Mouse (Mus musculus) hindbrain, embryonic 15.5 days (tissue): ENCODE results near the gene G3bp2. TPM values are rescaled to one million over a fixed set of nuclear protein-coding genes. Genes with fewer than 3 reads are reported as not detected.

Experiments
- ATAC-seq: fragments of 200-750 bp; cut with Nextera tagmentation; 2 replicates; pipeline ENCODE4 v1.8.0; 2017; ENCODE audit warnings: low read depth, moderate number of reproducible peaks, moderate TSS enrichment; ENCODE audit not compliant: low FRiP score
- H3K27ac ChIP-seq: fragments of 300-500 bp; sonication (generic); replicated peaks from 2 replicates; pipeline ENCODE4 v1.5.1; 2015; ENCODE audit warnings: mild to moderate bottlenecking, inconsistent platforms
- H3K27me3 ChIP-seq: fragments of 300-500 bp; sonication (generic); 2 replicates; pipeline ENCODE4 v1.6.1; 2015; ENCODE audit warnings: control low read depth, inconsistent platforms
- H3K36me3 ChIP-seq: fragments of 300-500 bp; sonication (generic); 2 replicates; pipeline ENCODE4 v1.6.1; 2015; ENCODE audit warnings: control low read depth, inconsistent platforms
- H3K4me1 ChIP-seq: fragments of 300-500 bp; sonication (generic); replicated peaks from 2 replicates; pipeline ENCODE4 v1.6.1; 2015; ENCODE audit warnings: control low read depth, inconsistent platforms
- H3K4me2 ChIP-seq: fragments of 300-500 bp; sonication (generic); 2 replicates; pipeline ENCODE4 v1.6.1; 2015; ENCODE audit warnings: moderate library complexity, mild to moderate bottlenecking, inconsistent platforms
- H3K4me3 ChIP-seq: fragments of 300-500 bp; sonication (generic); 2 replicates; pipeline ENCODE4 v1.5.1; 2015; ENCODE audit warnings: mild to moderate bottlenecking, inconsistent platforms
- H3K9ac ChIP-seq: fragments of 300-500 bp; sonication (generic); 2 replicates; pipeline ENCODE4 v1.6.1; 2015; ENCODE audit warnings: inconsistent platforms
- H3K9me3 ChIP-seq: fragments of 300-500 bp; sonication (generic); 2 replicates; pipeline ENCODE4 v1.6.1; 2016; ENCODE audit warnings: control low read depth, inconsistent platforms
- WGBS: fragments of 180-500 bp; shearing (Covaris S2); methylation state at CpG from one replicate; pipeline ENCODE4 v1.1.7; 2015; 5-methylcytosine and 5-hydroxymethylcytosine counted together
- polyA plus RNA-seq: library from polyadenylated mRNA; unstranded; fragments of >200 nt; fragmentation: Nextera tagmentation; extraction: Ambion mirVana; gene quantifications from 2 replicates; pipeline ENCODE4 v1.2.1, GENCODE M21; 2015

The G3bp2 gene
- polyA plus RNA-seq, 1 experiment from 2014 or later: 337 TPM

DNA sequence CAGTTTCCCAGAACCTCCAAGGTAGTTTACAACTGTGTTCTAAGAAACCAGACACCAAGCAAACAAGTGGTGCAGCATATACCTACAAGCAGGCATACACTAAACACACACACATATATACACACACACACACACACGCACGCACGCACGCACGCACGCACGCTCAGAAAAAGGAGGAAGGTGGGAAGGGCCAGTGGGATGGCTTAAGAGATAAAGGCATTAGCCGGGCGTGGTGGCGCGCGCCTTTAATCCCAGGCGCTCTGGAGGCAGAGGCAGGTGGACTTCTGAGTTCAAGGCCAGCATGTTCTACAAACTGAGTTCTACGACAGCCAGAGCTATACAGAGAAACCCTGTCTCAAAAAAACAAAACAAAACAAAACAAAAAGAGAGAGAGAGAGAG lies 9.5 kb downstream of the G3bp2 start:
- no peaks in the 10 kb centered on the region for H3K27me3 ChIP-seq
- H3K4me1 ChIP-seq: peaks cover under 1% of the 10 kb centered on the region
- H3K9me3 ChIP-seq: no peaks in the 10 kb centered on the region
- no peak overlapping the region for H3K4me3 ChIP-seq
- no peak overlapping the region for H3K27ac ChIP-seq
- no peak for ATAC-seq
- peaks cover 14% of the 10 kb centered on the region for H3K36me3 ChIP-seq
- no peak overlapping the region for H3K9ac ChIP-seq
- WGBS: 95% methylated on average over 14 of the region's 14 CpGs
- no peak overlapping the region for H3K4me2 ChIP-seq

DNA sequence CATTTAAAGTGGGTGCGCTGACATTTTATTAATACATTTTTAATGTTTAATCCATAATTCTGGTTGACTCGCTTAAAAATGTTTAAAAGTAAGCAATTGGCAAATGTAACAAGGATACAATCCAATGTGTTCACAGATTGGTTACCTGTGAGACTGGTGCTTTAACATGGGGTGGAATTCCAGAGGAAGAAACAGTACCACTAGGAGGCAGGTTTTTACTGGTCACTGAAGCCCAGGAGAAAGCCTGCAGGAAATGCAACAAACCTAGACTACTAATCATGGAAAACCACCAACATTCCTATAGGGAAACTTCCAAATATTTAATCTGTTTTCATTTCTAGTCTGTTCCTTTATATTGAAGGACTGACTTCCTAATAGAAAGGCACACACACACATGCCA lies 20.3 kb downstream of the G3bp2 start:
- Histone ChIP-seq H3K36me3 (peaks cover 53% of the 10 kb centered on the region), H3K27ac (no peak overlapping the region), H3K4me1 (no peaks in the 10 kb centered on the region), H3K27me3 (no peaks in the 10 kb centered on the region), H3K4me2 (no peak overlapping the region), H3K4me3 (no peak overlapping the region), H3K9ac (no peak overlapping the region), H3K9me3 (no peaks in the 10 kb centered on the region)
- 95% methylated on average over 2 of the region's 2 CpGs for WGBS
- no peak for ATAC-seq

DNA sequence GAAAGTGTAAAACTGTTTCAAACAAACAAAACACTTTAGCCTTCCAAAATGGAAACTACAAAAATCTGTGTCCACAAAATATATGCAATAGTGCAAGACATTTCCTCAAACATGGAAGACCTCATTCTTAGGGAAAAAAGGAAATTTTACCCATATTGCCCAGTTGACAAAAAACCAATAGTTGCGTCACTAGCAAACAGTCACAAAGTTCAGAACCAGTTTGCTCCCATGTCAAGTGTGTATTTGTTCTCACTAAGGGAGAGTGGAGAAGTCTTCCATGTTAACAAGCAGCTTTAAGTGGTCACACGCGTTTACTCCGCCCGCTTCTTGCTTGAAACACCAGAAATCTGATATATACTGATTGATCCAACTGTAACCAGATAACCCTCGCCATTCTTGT lies 30.7 kb downstream of the G3bp2 start:
- no peaks in the 10 kb centered on the region for H3K27me3 ChIP-seq
- 96% methylated on average over 6 of the region's 6 CpGs for WGBS
- H3K9ac ChIP-seq: no peak overlapping the region
- H3K27ac ChIP-seq: no peak overlapping the region
- ATAC-seq: no peak
- H3K36me3 ChIP-seq: peaks cover 56% of the 10 kb centered on the region
- H3K4me1 ChIP-seq: no peaks in the 10 kb centered on the region
- H3K4me3 ChIP-seq: no peak overlapping the region
- H3K9me3 ChIP-seq: no peaks in the 10 kb centered on the region
- no peak overlapping the region for H3K4me2 ChIP-seq

DNA sequence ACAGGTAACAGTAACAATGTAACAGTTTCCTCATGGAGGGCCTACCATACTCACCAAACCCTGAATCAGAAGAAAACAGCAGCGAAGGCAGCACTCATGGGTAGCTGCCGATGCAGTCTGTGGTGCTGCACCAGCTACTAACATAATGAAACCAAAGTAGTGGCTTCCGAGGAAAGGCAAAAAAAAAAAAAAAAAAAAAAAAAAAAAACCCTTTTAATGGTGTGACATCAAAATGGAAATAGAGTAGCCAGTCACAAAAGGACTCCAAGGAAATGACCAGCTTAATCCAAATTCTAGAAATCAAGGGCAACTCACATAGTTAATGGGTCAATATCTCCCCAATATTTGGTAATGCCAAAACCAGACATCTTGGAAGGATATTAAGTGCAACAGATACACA lies 33.1 kb downstream of the G3bp2 start:
- Histone ChIP-seq H3K9ac (no peak overlapping the region), H3K4me2 (no peak overlapping the region), H3K4me3 (no peak overlapping the region), H3K36me3 (peaks cover 37% of the 10 kb centered on the region), H3K4me1 (no peaks in the 10 kb centered on the region), H3K27me3 (no peaks in the 10 kb centered on the region), H3K9me3 (no peaks in the 10 kb centered on the region), H3K27ac (no peak overlapping the region)
- 90% methylated on average over 3 of the region's 3 CpGs for WGBS
- ATAC-seq: no peak

DNA sequence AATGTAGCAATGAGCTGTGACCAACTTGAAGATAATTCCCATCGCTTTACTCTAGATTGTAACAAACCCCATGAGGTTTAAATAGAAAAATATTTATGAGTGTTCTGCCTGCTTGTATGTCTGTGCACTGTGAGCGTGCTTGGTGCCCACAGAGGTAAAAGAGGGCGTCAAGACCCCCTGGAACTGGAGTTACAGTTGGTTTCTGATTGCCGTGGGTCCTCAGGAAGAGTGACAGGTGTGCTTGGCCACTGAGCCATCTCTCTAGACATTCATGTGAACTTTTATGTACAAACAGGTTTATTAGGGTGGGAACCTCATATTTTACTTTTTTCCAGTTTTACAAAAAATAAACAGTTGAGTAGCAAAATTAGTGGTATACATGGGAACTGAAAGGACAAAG lies 39.7 kb downstream of the G3bp2 start, which contains the start of gene Cdkl2:
Gene Cdkl2 (minus strand): TSS at position 101 of the 400 bp plus-strand sequence.
- peak within 1 kb of the TSS; percentile 41 for H3K9ac ChIP-seq
- H3K4me2 ChIP-seq: peak within 1 kb of the TSS; percentile 66
- peak within 1 kb of the TSS; percentile 52 for H3K4me3 ChIP-seq
- no peaks in the 10 kb centered on the region for H3K36me3 ChIP-seq
- 0 out of 2 replicates have a peak, but pooled peaks cover 6% of the 10 kb centered on the region for H3K27me3 ChIP-seq
- no peak for ATAC-seq
- H3K27ac ChIP-seq: peak within 1 kb of the TSS; percentile 69
- 0 out of 2 replicates have a peak, but pooled peaks cover 7% of the 10 kb centered on the region for H3K4me1 ChIP-seq
- WGBS: 74% methylated on average over 4 of the region's 4 CpGs
- no peaks in the 10 kb centered on the region for H3K9me3 ChIP-seq

DNA sequence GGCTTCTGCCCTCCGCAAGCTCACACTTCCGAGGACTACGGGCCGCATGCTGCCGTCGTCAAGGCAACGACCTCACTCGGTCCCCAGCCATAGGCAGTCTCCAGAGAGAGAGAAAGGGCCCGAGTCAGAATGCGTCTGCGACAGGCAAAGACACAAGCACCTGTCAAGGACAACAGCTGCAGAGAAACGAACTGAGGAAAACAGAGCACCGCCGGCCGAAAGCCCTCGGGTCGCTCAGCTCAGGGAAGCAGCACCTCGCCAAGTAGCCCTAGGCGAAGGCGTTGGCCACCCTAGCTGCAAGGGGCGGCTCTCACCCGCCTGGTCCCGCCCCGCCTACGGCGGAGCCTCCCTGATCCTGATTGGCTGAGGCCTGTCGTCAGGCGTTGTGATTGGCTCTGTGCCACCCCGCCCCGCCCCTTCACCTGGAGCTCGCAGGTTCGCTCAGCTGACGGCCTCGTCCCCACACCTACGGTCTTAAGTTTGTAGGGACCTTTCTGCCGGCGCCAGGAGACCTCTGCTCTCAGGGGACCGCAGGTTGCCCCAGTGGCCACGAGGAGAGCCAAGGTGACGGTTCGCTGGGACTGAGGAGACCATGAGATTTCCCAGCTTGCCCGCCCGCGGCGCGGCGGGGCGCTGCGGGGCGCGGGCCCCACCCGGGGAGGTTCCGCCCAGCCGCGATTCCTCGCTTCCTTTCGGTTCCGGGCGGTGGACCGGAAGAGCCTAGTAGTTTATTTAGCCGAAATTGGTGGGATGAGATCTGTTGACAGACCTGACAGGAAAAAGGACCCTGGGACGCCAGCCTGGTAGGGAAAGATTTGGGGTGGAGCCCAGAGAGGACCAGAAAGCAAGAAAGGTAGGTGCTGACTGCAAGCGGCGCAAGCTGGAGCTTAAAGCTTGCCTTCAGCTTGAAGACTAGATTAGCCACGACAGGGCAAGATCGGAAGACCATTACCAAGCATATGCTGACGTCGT lies 40.9 kb downstream of the G3bp2 start:
- peak overlapping the region; percentile 69 for H3K27ac ChIP-seq
- H3K27me3 ChIP-seq: 0 out of 2 replicates have a peak, but pooled peaks cover 6% of the 10 kb centered on the region
- peak overlapping the region; percentile 66 for H3K4me2 ChIP-seq
- under 1% methylated on average over 67 of the region's 68 CpGs for WGBS
- peak overlapping the region; percentile 52 for H3K4me3 ChIP-seq
- H3K36me3 ChIP-seq: no peaks in the 10 kb centered on the region
- ATAC-seq: peak; percentile 99
- peak overlapping the region; percentile 41 for H3K9ac ChIP-seq
- H3K9me3 ChIP-seq: no peaks in the 10 kb centered on the region
- 0 out of 2 replicates have a peak, but pooled peaks cover 7% of the 10 kb centered on the region for H3K4me1 ChIP-seq

DNA sequence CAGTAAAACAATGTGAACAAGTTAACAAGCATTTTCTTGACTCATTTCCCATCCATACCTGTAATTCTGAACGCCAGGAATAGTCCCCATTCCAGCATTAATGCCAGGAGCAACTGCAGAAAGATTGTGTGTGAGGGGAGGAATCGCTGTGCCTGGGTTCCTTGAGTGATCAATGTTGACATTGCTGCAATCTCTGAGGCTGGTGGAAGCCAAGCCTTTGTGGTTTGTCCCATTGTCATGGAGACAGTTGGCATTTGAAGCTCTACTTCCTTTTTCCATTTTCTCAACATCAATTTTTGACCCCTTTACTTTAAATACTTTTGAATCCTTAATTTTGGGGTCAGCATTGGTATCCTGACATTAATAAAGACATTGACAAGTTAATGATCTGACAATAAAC lies 63.6 kb downstream of the G3bp2 start:
- Histone ChIP-seq H3K36me3 (no peaks in the 10 kb centered on the region), H3K4me3 (no peak overlapping the region), H3K9me3 (no peaks in the 10 kb centered on the region), H3K4me1 (no peaks in the 10 kb centered on the region), H3K27me3 (no peaks in the 10 kb centered on the region), H3K27ac (no peak overlapping the region), H3K4me2 (no peak overlapping the region), H3K9ac (no peak overlapping the region)
- no peak for ATAC-seq
- WGBS: 61% methylated on average over 2 of the region's 2 CpGs

DNA sequence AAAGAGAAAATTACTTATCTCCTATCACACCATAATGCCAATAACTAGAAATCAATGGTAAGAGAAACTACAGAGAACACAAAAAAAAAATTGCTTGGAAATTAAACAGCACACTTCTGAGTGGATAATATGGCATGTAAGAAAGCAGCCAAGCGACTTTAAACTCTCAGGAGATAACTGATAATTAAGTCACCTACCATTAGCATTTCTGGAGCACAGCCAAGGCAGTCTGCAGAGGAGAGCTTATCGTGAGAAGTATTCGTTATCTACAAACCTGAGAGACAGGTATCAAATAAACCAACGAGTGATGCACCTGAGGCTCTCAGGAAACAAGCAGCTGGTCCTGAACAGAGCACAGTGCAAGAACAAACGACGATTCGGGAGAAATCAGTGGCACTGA lies 71.8 kb downstream of the G3bp2 start:
- WGBS: 69% methylated on average over 7 of the region's 7 CpGs

DNA sequence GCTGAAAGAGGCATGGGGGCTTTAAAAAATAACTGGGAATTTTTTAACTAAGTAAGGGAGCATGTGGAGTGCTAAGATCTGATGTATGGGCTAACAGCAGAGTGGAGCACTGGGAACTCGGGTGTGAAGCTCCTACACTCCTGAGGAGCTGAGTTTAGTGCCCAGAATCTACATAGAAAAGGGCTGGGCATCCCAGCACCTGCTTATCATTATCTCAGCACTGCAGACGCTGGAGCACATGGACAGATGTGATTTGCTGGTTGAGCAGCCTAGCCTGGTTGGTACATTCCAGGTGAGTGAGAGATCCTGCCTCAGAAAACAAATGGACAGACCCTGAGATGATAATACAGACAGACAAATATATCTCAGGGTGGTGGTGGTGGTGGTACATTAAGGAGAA lies 73.7 kb downstream of the G3bp2 start:
- H3K36me3 ChIP-seq: no peaks in the 10 kb centered on the region
- 51% methylated on average over 2 of the region's 2 CpGs for WGBS
- no peak overlapping the region for H3K4me2 ChIP-seq
- no peaks in the 10 kb centered on the region for H3K9me3 ChIP-seq
- H3K27me3 ChIP-seq: no peaks in the 10 kb centered on the region
- H3K4me3 ChIP-seq: no peak overlapping the region
- no peak overlapping the region for H3K27ac ChIP-seq
- no peaks in the 10 kb centered on the region for H3K4me1 ChIP-seq
- no peak overlapping the region for H3K9ac ChIP-seq
- no peak for ATAC-seq

More for the DNA sequence above, 71.8 kb downstream of the G3bp2 start:
- H3K4me2 ChIP-seq: no peak overlapping the region
- no peak overlapping the region for H3K4me3 ChIP-seq
- no peaks in the 10 kb centered on the region for H3K9me3 ChIP-seq
- no peak overlapping the region for H3K27ac ChIP-seq
- ATAC-seq: no peak
- H3K27me3 ChIP-seq: no peaks in the 10 kb centered on the region
- no peaks in the 10 kb centered on the region for H3K4me1 ChIP-seq
- H3K9ac ChIP-seq: no peak overlapping the region
- H3K36me3 ChIP-seq: no peaks in the 10 kb centered on the region

DNA sequence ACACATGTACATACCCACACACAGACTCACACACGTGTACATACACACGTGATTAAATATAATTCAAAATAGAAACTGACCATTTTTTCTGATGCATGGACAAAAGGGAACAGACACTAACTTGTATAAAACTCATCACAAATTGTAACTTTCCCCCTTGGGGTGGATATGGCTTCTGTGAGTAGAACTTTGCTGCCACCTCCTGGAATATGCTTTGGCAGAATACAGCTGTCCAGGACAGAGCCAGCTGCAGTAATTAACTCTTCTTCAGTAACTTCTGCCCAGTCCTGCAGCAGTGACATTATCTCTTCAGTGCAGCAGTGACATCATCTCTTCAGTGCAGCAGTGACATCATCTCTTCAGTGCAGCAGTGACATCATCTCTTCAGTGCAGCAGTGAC lies 80.5 kb downstream of the G3bp2 start:
- 68% methylated on average over 2 of the region's 2 CpGs for WGBS
- Histone ChIP-seq H3K4me2 (no peak overlapping the region), H3K4me1 (no peaks in the 10 kb centered on the region), H3K4me3 (no peak overlapping the region), H3K27me3 (no peaks in the 10 kb centered on the region), H3K9me3 (no peaks in the 10 kb centered on the region), H3K36me3 (no peaks in the 10 kb centered on the region), H3K27ac (no peak overlapping the region), H3K9ac (no peak overlapping the region)
- ATAC-seq: peak; percentile 83; the same call in 1 of the 2 replicates
